Mouse (Mus musculus): ENCODE measurements around the gene Prx. TPM values are rescaled to one million over a fixed set of nuclear protein-coding genes. Genes with fewer than 3 reads are reported as not detected.

Gene Prx
- polyA plus RNA-seq, 1 experiment from 2014 or later, result 1.7 TPM

Other genes starting within 250 kb of the Prx start
- gene Numbl, start 240.9 kb upstream of the Prx start, polyA plus RNA-seq (2015; fragmentation: Nextera tagmentation; extraction: Ambion mirVana), result 9.2 and 13.8 TPM in 2 replicates
- gene Ltbp4, start 161.6 kb upstream of the Prx start, polyA plus RNA-seq (2015; fragmentation: Nextera tagmentation; extraction: Ambion mirVana), result 61.7 and 99.9 TPM in 2 replicates
- 19.8 and 29.4 TPM in 2 replicates for gene Shkbp1, start 143.3 kb upstream of the Prx start, polyA plus RNA-seq (2015; fragmentation: Nextera tagmentation; extraction: Ambion mirVana)
- 0.34 TPM in 1 of 2 replicates, not detected in the other for gene Gm20479, start 141.9 kb upstream of the Prx start, polyA plus RNA-seq (2015; fragmentation: Nextera tagmentation; extraction: Ambion mirVana)
- gene Sptbn4, start 51.6 kb upstream of the Prx start, polyA plus RNA-seq (2015; fragmentation: Nextera tagmentation; extraction: Ambion mirVana), result 0.11 and 0.39 TPM in 2 replicates
- gene Blvrb, start 51.3 kb upstream of the Prx start, polyA plus RNA-seq (2015; fragmentation: Nextera tagmentation; extraction: Ambion mirVana), result 51.4 and 67.5 TPM in 2 replicates
- gene Sertad3, start 25.6 kb upstream of the Prx start, polyA plus RNA-seq (2015; fragmentation: Nextera tagmentation; extraction: Ambion mirVana), result 19.0 and 21.9 TPM in 2 replicates
- 34.9 and 37.2 TPM in 2 replicates for gene Sertad1, start 12.4 kb upstream of the Prx start, polyA plus RNA-seq (2015; fragmentation: Nextera tagmentation; extraction: Ambion mirVana)
- gene Hipk4, start 23.9 kb downstream of the Prx start, polyA plus RNA-seq (2015; fragmentation: Nextera tagmentation; extraction: Ambion mirVana), result 0.29 TPM in 2 replicates
- gene Pld3, start 53.9 kb downstream of the Prx start, polyA plus RNA-seq (2015; fragmentation: Nextera tagmentation; extraction: Ambion mirVana), result 49.3 and 73.2 TPM in 2 replicates
- 36.9 and 39.1 TPM in 2 replicates for gene 2310022A10Rik, start 53.9 kb downstream of the Prx start, polyA plus RNA-seq (2015; fragmentation: Nextera tagmentation; extraction: Ambion mirVana)
- gene Akt2, start 92.2 kb downstream of the Prx start, polyA plus RNA-seq (2015; fragmentation: Nextera tagmentation; extraction: Ambion mirVana), result 69.3 and 80.4 TPM in 2 replicates
- gene Ttc9b, start 154.6 kb downstream of the Prx start, polyA plus RNA-seq (2015; fragmentation: Nextera tagmentation; extraction: Ambion mirVana), result 0.58 TPM in 1 of 2 replicates, not detected in the other
- 3.7 and 4.5 TPM in 2 replicates for gene Map3k10, start 175.3 kb downstream of the Prx start, polyA plus RNA-seq (2015; fragmentation: Nextera tagmentation; extraction: Ambion mirVana)
- gene Zfp607b, start 190.0 kb downstream of the Prx start, polyA plus RNA-seq (2015; fragmentation: Nextera tagmentation; extraction: Ambion mirVana), result 2.0 and 2.9 TPM in 2 replicates
- 15.4 and 21.9 TPM in 2 replicates for gene Zfp60, start 232.1 kb downstream of the Prx start, polyA plus RNA-seq (2015; fragmentation: Nextera tagmentation; extraction: Ambion mirVana)

All from heart, embryonic 15.5 days (tissue).